ENCODE assay signal across 16 mouse cellular contexts in genomic region chr6:120453103-120453445, GRCm38 (mm10). TPM values are rescaled to one million over a fixed set of nuclear protein-coding genes. Genes with fewer than 3 reads are reported as not detected.
DNase-seq lines count a peak whose midpoint lies in the region; ATAC-seq and TF ChIP-seq lines count a peak whose summit lies in the region.
"Had no signal": no experiment of that assay in that cellular context is flagged by ENCODE, and none has a peak within 500 bp of the region (broad histone marks: within the 10 kb centered on the region; RNA-seq: fewer than 3 reads in every experiment).

No protein-coding gene starts in this region.

- ATAC-seq in lung, postnatal 0 days, result 0 out of 2 replicates have a peak, but pooled peaks have one; percentile 9
- ATAC-seq in liver, postnatal 0 days, result no peak
- ATAC-seq in heart, embryonic 11.5 days (replicated peaks; ENCODE audit: insufficient number of reproducible peaks, low FRiP score, low TSS enrichment), result no peak
- ATAC-seq: midbrain, embryonic 13.5 days had no signal

- no peaks in the 10 kb centered on the region for H3K27me3 ChIP-seq in lung, postnatal 0 days (replicated peaks; ENCODE audit: insufficient read depth, low read length)
- H3K27me3 ChIP-seq in liver, postnatal 0 days (ENCODE audit: insufficient read depth, low read length), result no peaks in the 10 kb centered on the region
- no peaks in the 10 kb centered on the region for H3K27me3 ChIP-seq in splenic B cell, adult 2 months (ENCODE audit: control insufficient read depth, insufficient read depth, low read length, poor library complexity, severe bottlenecking)
- H3K27me3 ChIP-seq in heart, embryonic 11.5 days (ENCODE audit: control insufficient read depth, insufficient read depth, low read length), result no peaks in the 10 kb centered on the region
- H3K27me3 ChIP-seq: heart, embryonic 15.5 days; kidney, embryonic 15.5 days; liver, embryonic 15.5 days; midbrain, embryonic 13.5 days had no signal

- no peak for DNase-seq in lung, postnatal 0 days (ENCODE audit: low spot score)
- DNase-seq in lung, adult 18-20 months, result no peak
- DNase-seq in Muller cell, postnatal 12 days (ENCODE audit: inconsistent ontology term), result peak; percentile 69
- no peak for DNase-seq in liver, postnatal 0 days
- peak; percentile 23 for DNase-seq in splenic B cell, adult 2 months (ENCODE audit: low read depth, low spot score)
- no peak for DNase-seq in kidney, postnatal 25 days
- DNase-seq in adrenal gland, postnatal 10 days, result no peak
- DNase-seq: cerebellum, adult 8-10 months; gastrocnemius, adult 2 months had no signal

- no peaks in the 10 kb centered on the region for H3K4me1 ChIP-seq in lung, postnatal 0 days (ENCODE audit: insufficient read depth, low read depth, low read length)
- H3K4me1 ChIP-seq in liver, postnatal 0 days (ENCODE audit: insufficient read depth), result peaks cover 22% of the 10 kb centered on the region
- H3K4me1 ChIP-seq in heart, embryonic 11.5 days (ENCODE audit: control insufficient read depth, insufficient read depth, low read length), result no peaks in the 10 kb centered on the region
- H3K4me1 ChIP-seq: forebrain, embryonic 10.5 days; heart, embryonic 15.5 days; kidney, embryonic 15.5 days; midbrain, embryonic 13.5 days had no signal

- no peaks in the 10 kb centered on the region for H3K9me3 ChIP-seq in lung, postnatal 0 days (ENCODE audit: low read length)
- no peaks in the 10 kb centered on the region for H3K9me3 ChIP-seq in liver, postnatal 0 days (ENCODE audit: low read length)
- no peaks in the 10 kb centered on the region for H3K9me3 ChIP-seq in heart, embryonic 11.5 days (replicated peaks; ENCODE audit: control insufficient read depth, low read length)
- H3K9me3 ChIP-seq: forebrain, embryonic 10.5 days; heart, embryonic 15.5 days; kidney, embryonic 15.5 days; liver, embryonic 15.5 days; midbrain, embryonic 13.5 days had no signal

- no peak for TF ChIP-seq EP300 in lung, postnatal 0 days (IDR thresholded peaks at IDR 0.05)
- TF ChIP-seq EP300 in liver, postnatal 0 days (IDR thresholded peaks at IDR 0.05; ENCODE audit: low read depth), result no peak

- H3K4me3 ChIP-seq in lung, postnatal 0 days (ENCODE audit: low read depth, low read length), result no peak overlapping the region
- H3K4me3 ChIP-seq in liver, postnatal 0 days (ENCODE audit: low read depth, low read length), result no peak overlapping the region
- no peak overlapping the region for H3K4me3 ChIP-seq in heart, embryonic 11.5 days (ENCODE audit: low read depth, low read length)
- H3K4me3 ChIP-seq: forebrain, embryonic 10.5 days; gastrocnemius, adult 2 months; heart, embryonic 15.5 days; kidney, embryonic 15.5 days; liver, embryonic 15.5 days; midbrain, embryonic 13.5 days had no signal

- TF ChIP-seq CTCF in lung, postnatal 0 days (IDR thresholded peaks at IDR 0.05), result no peak
- no peak for TF ChIP-seq CTCF in liver, postnatal 0 days (IDR thresholded peaks at IDR 0.05; ENCODE audit: low read depth)

- H3K36me3 ChIP-seq in lung, postnatal 0 days (ENCODE audit: insufficient read depth, low read length), result no peaks in the 10 kb centered on the region
- H3K36me3 ChIP-seq in liver, postnatal 0 days (replicated peaks; ENCODE audit: insufficient read depth, low read length), result no peaks in the 10 kb centered on the region
- H3K36me3 ChIP-seq in splenic B cell, adult 2 months (ENCODE audit: control insufficient read depth, insufficient read depth, low read length, poor library complexity, severe bottlenecking), result no peaks in the 10 kb centered on the region
- H3K36me3 ChIP-seq in heart, embryonic 11.5 days (ENCODE audit: control insufficient read depth, insufficient read depth, low read length), result no peaks in the 10 kb centered on the region; the same call in 1 of the 2 replicates
- H3K36me3 ChIP-seq: forebrain, embryonic 10.5 days; heart, embryonic 15.5 days; kidney, embryonic 15.5 days; liver, embryonic 15.5 days; midbrain, embryonic 13.5 days had no signal

- WGBS in lung, postnatal 0 days, result 72% methylated on average over 5 of the region's 5 CpGs
- 41% methylated on average over 5 of the region's 5 CpGs for WGBS in liver, postnatal 0 days (ENCODE audit: insufficient replicate concordance)
- 68% methylated on average over 5 of the region's 5 CpGs for WGBS in heart, embryonic 11.5 days (ENCODE audit: insufficient replicate concordance)

- H3K27ac ChIP-seq in lung, postnatal 0 days (ENCODE audit: low read length), result no peak overlapping the region
- no peak overlapping the region for H3K27ac ChIP-seq in liver, postnatal 0 days (ENCODE audit: low read depth)
- no peak overlapping the region for H3K27ac ChIP-seq in heart, embryonic 11.5 days (ENCODE audit: low read depth, low read length)
- H3K27ac ChIP-seq: forebrain, embryonic 10.5 days; gastrocnemius, adult 2 months; heart, embryonic 15.5 days; hindbrain, embryonic 14.5 days; kidney, embryonic 15.5 days; liver, embryonic 15.5 days; midbrain, embryonic 13.5 days had no signal

- H3K9ac ChIP-seq in lung, postnatal 0 days (replicated peaks; ENCODE audit: low read depth), result no peak overlapping the region
- H3K9ac ChIP-seq in liver, postnatal 0 days (replicated peaks), result no peak overlapping the region
- H3K9ac ChIP-seq in heart, embryonic 11.5 days (ENCODE audit: low read depth, low read length), result no peak overlapping the region
- H3K9ac ChIP-seq: heart, embryonic 15.5 days; hindbrain, embryonic 14.5 days; kidney, embryonic 15.5 days; liver, embryonic 15.5 days; midbrain, embryonic 13.5 days had no signal

- H3K4me2 ChIP-seq in lung, postnatal 0 days (replicated peaks; ENCODE audit: low read depth, low read length), result no peak overlapping the region
- 0 out of 2 replicates have a peak overlapping the region, but pooled peaks have one; percentile 0 for H3K4me2 ChIP-seq in liver, postnatal 0 days (ENCODE audit: low read depth, low read length)
- no peak overlapping the region for H3K4me2 ChIP-seq in heart, embryonic 11.5 days
- H3K4me2 ChIP-seq: heart, embryonic 15.5 days; hindbrain, embryonic 14.5 days; kidney, embryonic 15.5 days; liver, embryonic 15.5 days; midbrain, embryonic 13.5 days had no signal

RNA-seq across cellular contexts. Expression of gene Il17ra, which starts 10.0 kb away (rescaled TPM):
- 9.5 and 10.5 TPM in 2 replicates for polyA plus RNA-seq in lung, postnatal 0 days (2015; fragmentation: Nextera tagmentation; extraction: Ambion mirVana)
- 9.4 and 10.6 TPM in 2 replicates for polyA plus RNA-seq in liver, postnatal 0 days (2015; fragmentation: Nextera tagmentation; extraction: Ambion mirVana)
- polyA plus RNA-seq in heart, embryonic 11.5 days (2014; fragmentation: Nextera tagmentation; extraction: Ambion mirVana), result 1.9 and 4.2 TPM in 2 replicates
- 10 to 100 TPM in 1 of 2 experiments, 1 to 10 TPM in 1; 9.6 to 11.3 TPM for total RNA-seq in adrenal gland, postnatal 10 days (2021)

RNA-seq across cellular contexts. Expression of gene Tmem121b, which starts 40.5 kb away (rescaled TPM):
- 0.52 and 0.58 TPM in 2 replicates for polyA plus RNA-seq in lung, postnatal 0 days (2015; fragmentation: Nextera tagmentation; extraction: Ambion mirVana)
- not detected in 2 replicates for polyA plus RNA-seq in liver, postnatal 0 days (2015; fragmentation: Nextera tagmentation; extraction: Ambion mirVana)
- polyA plus RNA-seq in heart, embryonic 11.5 days (2014; fragmentation: Nextera tagmentation; extraction: Ambion mirVana), result 0.04 and 0.09 TPM in 2 replicates
- under 1 TPM; 0.12 to 0.15 TPM for total RNA-seq in adrenal gland, postnatal 10 days (2021)
- total RNA-seq: gastrocnemius, adult 2 months had no signal
- polyA plus RNA-seq: heart, embryonic 15.5 days; liver, embryonic 15.5 days had no signal

Comparison
In these comparisons a context has a peak if more than half of its experiments do, and no peak if none do; other contexts are left out.
1. DNase-seq: peak in Muller cell, postnatal 12 days (single experiment) and splenic B cell, adult 2 months (single experiment); none in lung, postnatal 0 days (single experiment), lung, adult 18-20 months (0 of 2), liver, postnatal 0 days (single experiment), kidney, postnatal 25 days (0 of 2) and adrenal gland, postnatal 10 days (single experiment).